Mouse (Mus musculus) embryo, embryonic 10 days (tissue): ENCODE measurements around the gene Enpp4.

ENCODE experiments used
- DNase-seq: peaks from one replicate; pipeline ENCODE4 v3.0.0-alpha.2; 2015; ENCODE audit warnings: low spot score

The Enpp4 gene

DNA sequence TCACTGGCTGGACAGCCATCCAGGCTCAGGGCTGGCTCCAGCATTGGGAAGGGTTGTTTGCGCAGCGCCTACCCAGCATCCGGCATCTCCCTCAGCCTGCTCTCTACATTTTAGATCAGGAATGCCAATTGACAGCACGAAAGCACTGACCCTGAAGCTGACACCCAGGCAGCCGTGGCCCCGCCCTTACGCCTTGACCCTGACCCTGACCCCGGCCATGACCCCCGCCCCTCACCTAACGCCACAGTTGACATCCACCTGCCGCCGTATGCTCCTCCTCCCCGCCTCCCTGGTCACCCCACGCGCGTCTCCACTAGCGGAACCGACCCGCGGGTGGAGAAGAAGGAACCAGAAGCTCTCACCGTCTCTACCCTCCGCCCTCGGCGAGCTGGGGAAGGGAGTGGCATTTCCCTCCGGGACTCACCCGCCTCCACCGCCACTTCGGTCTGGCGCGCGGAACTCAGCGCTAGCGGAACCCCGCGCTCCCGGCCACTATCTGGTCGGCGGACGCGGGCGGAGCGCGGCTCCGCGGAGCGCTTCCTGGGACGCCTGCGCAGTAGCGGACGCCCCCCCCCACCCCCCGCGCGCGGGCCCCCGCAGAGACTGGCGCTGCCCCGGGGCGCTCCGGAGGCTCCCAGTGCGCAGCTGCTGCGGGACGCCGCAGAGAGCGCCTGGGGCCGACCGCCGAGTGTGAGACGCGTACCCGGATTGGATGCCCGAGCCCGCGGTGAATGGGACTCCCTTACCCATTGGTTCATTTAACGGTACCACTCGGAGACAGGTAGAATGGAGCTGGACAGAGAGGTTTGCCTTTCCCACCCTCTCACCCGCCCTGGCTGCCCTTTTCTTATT, at the start of gene Enpp4:
Gene Enpp4 (minus strand): TSS at position 523 of the 852 bp plus-strand sequence.
- peak; percentile 83 for DNase-seq

DNA sequence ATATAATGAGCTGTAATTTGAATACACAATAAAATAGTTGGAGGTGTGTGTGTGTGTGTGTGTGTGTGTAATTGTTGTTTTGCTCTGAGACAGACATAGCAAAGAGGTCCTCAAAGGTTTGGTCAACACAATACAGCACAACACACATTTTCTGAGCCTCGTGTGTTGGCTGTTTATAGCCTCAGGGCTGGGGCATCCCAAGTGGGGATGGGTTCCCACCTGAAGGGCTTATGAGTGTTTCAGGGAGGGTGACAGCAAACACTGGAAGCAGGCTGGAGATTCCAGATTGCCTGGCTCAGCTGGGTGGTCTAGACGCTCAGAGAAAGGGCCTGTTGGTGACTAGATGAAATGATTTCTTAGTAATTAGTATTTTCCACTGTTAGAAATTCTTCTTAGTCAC, 49.6 kb upstream of the Enpp4 start:
- no peak for DNase-seq

DNA sequence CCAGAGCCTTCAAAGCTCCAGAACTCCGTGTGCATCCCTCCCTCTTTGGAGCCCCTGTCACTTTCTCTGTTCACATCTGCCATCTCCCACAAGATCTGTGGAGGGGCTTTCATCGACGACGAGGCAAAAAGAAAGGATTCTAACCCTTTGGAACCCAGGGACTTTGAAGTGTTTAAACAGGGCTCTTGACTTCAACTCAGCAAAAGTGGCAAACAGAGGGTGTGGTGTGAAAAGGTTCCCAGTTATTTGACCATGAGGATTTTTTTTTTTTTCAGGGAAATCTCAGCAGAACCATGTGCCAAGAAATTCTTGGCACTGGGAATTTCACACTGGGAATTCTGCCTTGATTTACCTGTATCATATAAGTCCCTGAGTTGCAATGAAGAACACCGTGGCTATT, 48.3 kb upstream of the Enpp4 start:
- DNase-seq, result no peak

DNA sequence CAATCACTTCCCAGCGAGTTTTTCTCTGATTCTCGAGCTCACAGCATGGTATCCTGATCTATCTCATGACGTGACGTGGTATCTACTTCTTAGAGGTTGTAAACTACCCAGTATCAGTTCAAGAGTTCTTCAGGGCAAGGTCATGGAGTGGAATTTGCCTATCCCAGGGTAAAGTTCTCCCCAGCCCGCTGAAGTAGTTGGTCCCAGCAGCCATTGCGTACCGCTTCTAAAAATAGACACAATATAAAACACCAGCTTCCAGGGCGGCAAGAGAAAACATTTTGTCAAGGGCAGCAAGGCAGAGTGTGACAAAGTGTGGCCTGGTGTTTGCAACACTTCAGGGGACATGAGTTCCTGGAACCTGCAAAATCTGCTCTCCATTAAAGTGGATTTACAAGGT, 46.3 kb upstream of the Enpp4 start:
- no peak for DNase-seq

DNA sequence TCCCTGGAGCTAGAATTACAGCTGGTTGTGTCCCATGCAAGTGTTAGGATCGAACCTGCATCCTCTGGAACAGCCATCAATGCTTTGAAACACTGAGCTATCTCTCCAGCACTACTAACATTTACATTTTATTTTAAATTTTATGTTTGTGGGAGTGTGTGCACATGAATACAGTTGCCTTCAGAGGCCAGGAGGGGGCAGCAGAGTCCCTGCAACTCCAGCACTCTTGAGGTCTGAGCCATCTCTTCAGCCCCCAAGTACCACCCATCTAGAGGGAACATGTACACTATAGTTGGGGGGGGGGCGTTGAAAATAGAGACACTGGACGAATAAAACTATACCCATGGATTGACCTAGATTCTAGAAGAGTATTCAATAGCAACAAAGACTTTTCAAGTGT, 45.5 kb upstream of the Enpp4 start:
- peak; percentile 12 for DNase-seq

DNA sequence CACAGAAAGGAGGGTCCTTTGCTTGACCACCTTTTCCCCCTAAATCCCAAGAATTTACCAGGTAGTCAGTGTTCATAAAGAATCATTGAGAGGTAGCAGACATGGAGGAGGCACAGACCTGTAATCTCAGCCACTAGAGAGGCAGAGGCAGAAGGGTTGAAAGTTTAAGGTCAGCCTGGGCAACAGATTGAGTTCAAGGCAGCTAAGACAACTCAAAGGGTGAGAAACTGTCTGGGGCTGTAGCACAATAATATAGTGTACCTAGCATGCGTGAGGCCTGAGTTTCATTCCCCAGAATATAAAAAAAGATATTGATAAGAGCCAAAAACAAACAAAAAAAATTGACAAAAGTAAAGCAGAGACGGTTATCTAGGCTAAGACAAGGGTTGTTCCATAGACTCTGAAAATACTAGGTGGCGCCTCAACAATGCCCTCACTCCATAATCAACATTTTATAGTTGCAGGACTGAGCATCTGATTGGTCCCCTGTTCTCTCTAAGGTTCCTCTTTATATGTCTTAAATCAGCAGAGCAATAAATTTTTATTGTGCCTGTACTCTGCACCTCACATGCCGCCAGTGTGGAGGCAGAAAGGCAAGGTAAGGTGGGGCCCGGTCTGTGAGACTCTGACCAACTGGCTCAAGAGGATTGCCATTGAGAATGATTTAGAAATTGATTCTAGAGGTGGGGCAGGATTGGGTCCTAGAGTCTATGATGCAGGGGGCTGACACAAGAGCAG, 42.7 kb upstream of the Enpp4 start:
- DNase-seq, result no peak

DNA sequence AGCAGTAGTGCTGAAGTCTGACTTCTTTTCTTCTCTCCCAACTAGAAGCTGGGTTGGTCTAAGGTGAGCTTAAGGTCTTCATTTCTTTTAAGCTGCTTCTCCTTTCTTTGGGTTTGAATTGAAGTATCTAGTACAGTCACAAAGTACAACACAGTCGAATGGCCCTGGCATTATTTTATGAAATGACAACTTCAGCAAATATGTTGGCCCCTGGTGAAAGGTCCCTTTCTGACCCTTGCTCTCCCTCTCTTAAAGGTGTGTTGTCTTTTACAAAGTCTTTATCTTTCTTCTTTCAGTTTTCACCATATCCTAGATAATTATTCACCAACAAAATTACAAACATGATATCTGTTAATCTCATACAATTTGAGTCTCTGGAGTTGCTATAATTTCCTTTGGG, 40.2 kb upstream of the Enpp4 start:
- DNase-seq, result no peak

DNA sequence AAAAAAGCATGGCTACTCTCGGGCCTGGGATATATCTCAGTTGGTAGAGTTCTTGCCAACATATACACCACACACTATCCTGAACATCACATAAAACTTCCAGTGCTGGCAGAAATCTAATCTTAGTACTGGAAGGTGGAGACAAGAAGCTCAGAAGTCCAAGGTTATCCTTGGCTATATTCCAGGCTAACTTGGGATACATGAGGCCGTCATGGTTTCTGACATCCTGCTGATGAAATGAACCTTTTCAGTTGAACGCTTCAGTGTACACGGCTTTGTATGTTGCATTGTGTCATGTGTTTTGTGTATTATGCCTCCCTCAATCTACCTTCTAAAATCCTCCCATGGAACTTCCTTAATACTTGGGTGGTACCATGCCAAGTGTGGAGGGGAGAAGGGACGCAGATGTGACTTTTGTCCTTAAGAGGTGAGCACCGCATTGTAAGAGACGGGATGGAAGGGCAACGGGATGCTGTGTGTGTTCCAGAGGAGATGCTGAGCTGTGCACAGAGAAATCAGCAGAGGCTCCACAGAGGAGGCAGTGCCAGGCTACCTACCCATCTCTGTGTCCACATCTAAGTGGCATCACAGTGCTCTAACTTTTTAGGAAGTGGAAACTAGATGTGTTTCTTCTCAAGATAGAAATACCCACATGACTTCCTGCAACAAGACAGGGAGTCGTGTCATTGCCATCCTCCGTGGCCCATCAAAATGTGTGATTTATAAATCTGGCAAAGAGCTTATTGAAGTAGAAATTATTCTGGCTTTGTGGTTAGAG, 31.4 kb upstream of the Enpp4 start:
- no peak for DNase-seq

DNA sequence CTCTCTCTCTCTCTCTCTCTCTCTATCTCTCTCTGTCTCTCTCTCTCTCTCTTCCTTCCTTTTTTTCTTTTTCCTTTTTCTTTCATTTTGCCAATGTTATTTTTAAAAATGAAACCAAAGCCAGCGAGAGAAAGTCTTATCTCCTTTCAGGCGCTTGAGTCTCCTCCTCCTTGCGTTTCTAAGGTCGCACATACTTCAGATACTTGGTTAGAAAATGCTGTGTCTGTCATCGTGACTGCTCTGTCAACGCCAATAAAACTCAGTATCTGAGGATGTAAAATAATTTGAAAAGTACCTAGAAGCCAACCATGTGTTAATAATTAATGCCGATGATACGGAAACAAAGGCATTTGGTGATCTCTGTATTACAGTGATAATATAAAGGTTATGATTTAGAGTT, 30.4 kb upstream of the Enpp4 start:
- no peak for DNase-seq

DNA sequence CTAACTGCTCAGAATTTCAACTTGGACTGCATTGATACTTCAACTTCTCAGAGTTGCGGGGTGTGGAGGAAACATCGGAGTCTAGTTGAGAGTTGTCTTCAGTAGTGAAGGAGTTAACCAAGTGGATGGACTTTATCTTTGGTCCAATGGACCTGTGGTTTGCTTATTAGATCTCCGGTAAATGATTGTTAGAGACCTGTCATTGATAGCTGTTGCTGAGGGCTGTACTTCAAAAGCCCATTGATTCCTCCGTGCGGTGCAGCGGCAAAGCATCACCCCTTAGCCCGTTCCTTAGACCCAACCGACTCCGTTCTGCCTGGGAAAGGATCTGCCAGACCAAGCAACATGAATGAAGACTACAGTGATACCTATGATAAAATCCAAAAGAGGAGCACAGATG, 28.9 kb upstream of the Enpp4 start:
- DNase-seq, result no peak

DNA sequence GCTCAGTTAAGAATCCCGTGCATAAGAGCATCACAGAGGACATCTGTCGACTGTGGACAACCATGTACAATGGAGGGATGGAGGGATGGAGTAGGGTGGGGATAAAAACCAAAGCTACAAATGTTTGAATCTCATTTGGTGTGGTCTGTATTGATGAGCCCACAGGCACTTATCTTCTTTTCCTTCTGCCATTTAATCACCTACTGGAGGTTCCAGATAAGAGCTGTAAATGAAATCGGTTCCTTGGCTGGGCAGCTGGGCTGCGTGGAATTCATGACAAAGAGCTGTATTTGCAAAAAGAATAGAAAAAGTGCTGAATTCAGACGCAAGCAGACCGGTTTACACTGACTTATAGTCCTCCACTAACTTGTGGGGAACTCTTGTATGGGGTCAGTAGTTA, 28.5 kb upstream of the Enpp4 start:
- no peak for DNase-seq

DNA sequence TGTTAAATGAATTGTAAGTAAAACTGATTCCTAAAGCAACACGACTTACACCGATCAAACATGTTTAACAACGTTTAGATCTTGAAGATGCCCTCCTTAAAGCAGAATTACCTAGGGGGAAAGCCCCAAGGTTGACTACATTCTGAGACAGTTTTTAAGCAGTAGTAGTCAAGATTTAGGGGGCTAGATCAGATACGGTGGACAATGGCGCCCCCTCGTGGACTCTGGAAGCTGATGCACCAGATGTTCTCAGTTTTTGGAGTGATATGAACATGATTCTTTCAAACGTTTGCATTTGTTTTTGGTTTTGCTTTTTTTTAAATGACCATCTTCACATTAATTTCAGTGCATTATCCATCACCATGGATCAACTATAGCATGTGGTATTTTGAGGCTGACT, 24.8 kb upstream of the Enpp4 start:
- DNase-seq, result peak; percentile 77

DNA sequence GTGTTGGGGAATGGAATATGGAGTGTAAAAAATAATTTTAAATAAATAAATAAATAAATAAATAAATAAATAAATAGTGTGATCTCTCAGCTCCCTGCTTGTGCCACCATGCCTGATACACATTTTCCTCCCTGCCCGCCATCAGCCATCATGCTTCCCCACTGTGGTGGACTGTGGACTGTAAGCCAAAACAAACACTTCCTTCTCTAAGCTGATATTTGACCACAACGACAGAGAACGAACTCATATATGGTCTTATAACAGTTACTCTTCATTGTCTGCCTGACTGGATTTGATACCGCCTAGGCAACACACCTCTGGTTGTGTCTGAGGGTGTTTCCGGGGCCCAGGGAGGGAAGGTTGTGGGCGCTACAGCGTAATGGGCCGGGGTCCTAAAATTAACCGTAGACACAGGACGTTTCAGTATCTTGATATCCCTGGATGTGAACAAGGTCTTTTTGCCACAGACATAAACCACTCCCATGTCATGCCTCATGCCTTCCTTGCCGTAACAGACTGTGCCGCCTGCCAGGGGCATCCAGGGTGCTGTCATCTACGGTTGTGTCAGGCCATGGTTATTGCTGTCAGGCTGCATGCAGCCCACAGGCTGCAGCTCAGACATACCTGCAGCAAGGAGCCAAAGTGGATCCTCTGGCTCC, 23.6 kb upstream of the Enpp4 start:
- no peak for DNase-seq

DNA sequence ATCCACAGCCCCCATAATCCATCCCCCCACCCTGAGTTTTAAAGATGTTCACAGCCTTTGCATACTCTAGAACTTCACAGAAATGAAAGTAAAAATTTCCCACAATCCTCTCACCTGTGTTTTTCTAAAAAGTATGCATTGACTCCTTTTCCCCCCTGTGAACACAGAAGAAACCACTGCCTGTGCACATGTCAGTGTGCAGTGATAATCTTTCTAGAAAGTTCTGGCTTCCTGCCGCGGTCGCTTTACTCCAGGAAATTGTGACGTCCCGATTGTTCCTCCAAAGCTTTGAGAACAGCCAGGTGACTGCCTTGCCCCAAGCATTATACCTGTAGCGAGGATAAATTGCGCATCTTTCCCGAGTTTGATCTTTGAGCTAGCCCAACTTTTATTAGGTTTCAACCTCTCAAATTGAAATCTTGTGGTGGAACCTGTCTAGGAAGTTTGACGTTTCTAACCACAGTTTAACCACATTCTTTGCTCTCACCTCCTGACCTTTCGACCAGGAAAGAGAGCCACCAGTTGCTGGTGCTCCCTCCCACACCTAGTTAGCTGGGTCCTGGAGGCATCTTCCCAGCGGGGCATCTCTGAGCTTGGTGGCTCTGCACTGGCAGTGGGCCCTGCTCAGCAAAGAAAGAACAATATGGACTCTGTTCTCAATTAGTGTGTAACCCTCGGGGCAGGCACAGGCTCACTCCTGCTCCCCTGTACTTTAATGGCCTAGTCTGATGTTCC, 15.9 kb upstream of the Enpp4 start:
- peak; percentile 14 for DNase-seq

DNA sequence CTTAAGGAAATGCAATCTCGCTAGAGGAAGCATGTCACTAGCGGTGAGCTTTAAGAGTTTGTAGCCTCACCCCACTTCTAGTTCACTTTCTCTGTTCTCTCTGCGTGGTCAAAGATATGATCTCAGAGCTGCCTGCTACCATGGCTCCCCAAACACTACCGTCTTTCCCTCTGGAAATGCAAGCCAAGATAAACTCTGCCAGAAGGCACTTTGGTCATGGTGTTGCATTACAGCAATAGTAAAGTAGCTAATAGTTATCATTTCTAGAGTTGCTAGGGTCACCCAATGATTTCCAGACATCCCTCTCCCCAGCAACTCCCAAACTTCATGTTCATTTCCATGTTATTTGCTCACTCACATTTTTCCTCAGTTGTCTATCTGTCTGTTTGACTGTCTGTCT, 12.6 kb upstream of the Enpp4 start:
- DNase-seq, result no peak

DNA sequence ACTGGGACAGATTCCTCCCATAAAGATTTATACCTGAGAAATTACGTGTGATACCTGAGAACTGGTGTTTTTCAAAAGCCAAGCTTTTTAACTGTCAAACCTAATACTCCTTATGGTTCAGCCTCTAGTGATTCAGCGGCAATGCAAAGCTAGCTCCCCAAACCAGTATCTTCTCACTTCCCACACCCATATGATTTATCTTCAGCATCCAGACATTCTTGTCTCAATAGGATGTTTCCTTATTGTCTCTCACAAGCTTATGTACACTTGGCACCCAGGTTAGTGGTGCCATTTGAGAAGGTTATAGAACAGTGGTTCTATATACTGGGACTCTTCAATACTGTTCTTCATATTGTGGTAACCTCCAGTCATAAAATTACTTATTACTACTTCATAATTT, 12.1 kb upstream of the Enpp4 start:
- no peak for DNase-seq

DNA sequence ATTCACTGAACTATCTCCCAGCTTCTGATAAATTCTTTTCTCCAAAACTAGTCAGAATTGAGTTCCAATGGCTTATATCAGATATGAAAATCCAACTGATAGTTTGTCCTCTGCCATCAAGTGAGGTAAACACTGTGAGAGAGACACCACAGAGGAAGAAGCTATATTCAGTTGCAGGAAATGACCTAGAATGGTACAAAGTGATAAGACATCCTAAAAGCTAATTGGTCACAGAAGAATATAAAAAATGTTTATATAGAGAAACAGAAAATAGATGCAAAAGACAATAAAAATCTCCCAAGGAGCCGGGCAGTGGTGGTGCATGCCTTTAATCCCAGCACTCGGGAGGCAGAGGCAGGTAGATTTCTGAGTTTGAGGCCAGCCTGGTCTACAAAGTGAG, 11.0 kb upstream of the Enpp4 start:
- no peak for DNase-seq

DNA sequence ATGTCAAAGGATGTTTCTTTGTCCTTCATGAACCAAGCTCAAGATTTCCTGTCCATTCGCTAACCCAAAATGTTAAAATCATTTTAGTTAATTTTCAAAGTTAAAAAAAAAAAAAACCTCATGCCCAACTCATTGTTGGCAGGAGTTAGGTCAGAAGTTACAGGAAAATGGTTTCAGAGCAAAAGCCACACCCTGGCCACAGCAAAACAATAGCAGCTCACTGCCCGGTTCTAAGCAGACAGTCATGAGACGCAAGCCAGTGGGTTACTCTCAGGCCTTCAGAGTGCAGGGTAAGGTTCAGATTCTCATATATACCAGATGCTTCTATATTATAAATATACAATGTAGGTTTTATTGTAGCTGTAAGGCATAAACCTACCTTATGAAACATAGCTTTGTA, 2.7 kb upstream of the Enpp4 start:
- no peak for DNase-seq

DNA sequence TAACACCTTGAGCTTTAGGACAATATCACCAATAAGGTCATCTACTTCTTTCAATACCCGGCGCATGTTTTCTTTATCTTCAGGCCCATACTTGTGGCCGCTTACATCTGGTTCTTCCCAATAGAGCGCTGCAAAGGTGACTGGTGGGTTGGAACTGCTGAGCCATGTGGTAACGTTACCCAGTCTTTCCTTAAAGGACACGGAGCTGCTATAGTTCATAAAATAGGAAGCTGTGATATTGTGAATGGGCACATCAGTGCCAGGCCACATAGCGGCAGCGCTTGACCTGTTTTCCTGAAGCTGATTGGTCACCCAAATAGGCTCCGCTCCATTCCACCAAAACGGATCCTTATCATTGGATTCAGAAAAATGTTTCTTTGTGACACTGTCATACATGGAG, 3.6 kb downstream of the Enpp4 start:
- DNase-seq, result no peak

DNA sequence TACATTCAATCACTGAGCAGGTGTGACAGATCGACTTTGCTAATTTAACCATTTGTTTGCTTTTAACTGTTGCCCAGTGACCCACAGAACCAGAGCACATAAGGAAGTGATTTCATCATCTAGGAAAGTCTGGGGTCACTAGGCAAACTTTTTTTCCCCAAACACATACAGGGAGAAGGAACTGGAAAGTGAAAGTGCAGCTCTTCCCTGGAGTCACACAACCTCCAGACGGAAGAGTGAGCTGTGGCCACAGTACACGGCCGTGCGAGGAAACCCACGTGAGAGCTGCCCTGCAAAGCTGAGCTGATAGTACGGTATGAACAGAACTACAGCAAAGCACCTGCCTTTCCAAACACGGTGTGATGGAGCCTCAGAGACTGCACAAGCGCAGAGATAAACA, 4.7 kb downstream of the Enpp4 start:
- no peak for DNase-seq

DNA sequence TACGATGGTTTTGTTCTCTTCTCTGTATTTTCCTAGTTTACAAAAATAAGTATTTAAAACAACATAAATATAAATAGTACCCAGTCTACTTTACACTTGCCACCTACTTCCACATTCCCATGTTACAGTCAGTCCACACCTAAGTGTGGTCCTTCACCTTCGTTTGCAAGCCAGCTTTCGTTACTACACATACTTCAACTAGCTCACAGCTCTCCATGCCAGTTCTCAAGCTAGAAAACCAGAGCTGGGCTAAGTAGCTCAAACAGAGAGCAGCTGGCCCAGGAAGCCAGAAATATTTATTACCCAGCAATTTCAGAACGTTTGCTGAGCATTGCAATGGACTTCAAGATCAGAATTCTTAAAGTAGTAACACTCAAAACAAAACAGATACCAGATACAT, 5.1 kb downstream of the Enpp4 start:
- no peak for DNase-seq

DNA sequence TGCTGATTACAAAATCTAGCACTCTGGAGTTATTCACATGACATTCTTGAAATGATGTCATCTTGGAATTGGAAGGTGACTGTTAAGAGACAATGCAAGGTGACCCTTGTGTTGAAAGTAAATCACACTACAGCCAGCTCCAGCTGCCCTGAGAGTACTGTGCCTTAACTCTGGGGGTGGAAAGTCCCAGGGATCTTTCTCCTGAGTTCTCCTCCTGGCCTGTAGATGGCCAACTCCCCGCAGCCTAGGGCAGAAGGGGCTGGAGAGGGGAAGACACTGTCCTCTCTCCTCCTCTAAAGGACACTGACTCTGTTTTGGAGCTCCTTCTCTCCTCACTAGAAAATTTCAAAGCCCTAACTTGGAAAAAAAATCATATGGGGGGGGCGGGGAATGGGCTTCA, 14.1 kb downstream of the Enpp4 start:
- DNase-seq, result no peak
